Mouse (Mus musculus) CD8-positive naive resting alpha-beta T cell, adult 2 months (primary cell): ENCODE results near the gene Ogn.
A peak's percentile ranks its signal among the peaks of the same experiment; 100 is the strongest.

ENCODE experiments used
- DNase-seq, 2 experiments: peaks; one replicate each; pipeline ENCODE4 v3.0.0; 2022; ENCODE audit warnings: low read depth in 2 of 2, low spot score in 2 of 2

Ogn gene

GRCm38 (mm10) chr13:49644731-49645529 lies 37.1 kb downstream of the Ogn start:
- DNase-seq = no peak

- DNase-seq = no peak
These were observed 38.2 kb downstream of the Ogn start for GRCm38 (mm10) chr13:49646019-49646418.

- no peak for DNase-seq
These were observed 43.3 kb downstream of the Ogn start for GRCm38 (mm10) chr13:49651136-49651535.

GRCm38 (mm10) chr13:49651781-49652351 lies 44.0 kb downstream of the Ogn start:
- DNase-seq = no peak

- peak; percentile 99 for DNase-seq
These were observed 44.8 kb downstream of the Ogn start, which contains the start of the genes Cenpp and Nol8 for GRCm38 (mm10) chr13:49652481-49653179. Gene Cenpp (minus strand): TSS chr13:49652785. Gene Nol8 (plus strand): TSS chr13:49653078.

- no peak for DNase-seq
These were observed 45.3 kb downstream of the Ogn start for GRCm38 (mm10) chr13:49653180-49653541.
